Mouse (Mus musculus) neural tube, embryonic 10.5 days (tissue): Measurements from ENCODE around the gene Cpt1b.

Experiments
- DNase-seq: peaks from one replicate; pipeline ENCODE4 v3.0.0-alpha.2; 2017; ENCODE audit warnings: low spot score; ENCODE audit errors: extremely low spot score

Cpt1b gene

DNA sequence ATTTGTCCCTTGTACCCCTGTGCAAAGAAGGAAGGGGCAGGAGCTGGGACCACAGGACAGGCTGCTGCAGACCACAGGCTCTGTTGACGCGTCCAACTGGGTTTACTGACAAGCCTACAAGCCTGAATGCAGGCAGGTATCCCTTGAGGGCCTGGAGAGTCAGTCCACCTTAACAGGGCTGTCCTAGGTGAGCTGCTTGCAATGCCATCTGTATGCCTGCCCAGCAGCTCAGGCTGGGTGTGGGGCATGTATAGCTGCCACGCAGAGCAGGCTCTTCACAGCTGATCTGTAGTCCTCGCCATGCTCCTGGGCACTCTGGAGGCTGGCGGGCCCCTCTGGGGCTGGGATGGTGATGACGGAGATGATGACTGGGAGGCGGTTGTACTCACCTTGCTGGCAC is 41.0 kb downstream of the Cpt1b start, which contains the start of gene Klhdc7b:
Klhdc7b (plus strand) TSS at position 301 of the 400 bp plus-strand sequence.
- no peak for DNase-seq

DNA sequence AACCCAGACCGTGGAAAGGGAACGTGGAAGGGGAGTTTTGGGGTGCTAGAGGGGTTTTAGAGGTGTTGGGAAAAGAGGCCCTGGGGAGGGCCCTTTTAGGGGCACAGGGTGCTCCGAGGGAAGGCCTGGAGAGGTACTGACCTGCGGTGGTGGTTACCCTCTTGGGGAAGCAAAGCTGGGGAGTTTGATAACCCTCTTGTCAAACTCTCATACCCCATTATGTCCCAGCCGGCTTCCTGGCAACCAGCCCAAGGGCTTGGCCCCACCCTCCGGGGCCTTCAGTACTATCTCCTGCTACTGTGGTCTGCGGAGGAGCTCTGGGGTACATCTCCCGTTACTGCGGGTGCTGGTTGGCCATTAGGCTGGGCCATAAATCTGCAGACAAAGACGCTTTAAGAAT is 46.2 kb downstream of the Cpt1b start:
- DNase-seq, result peak; percentile 57

GRCm38 (mm10) chr15:89378831-89379401 is 46.7 kb downstream of the Cpt1b start, which contains the start of gene Odf3b:
Odf3b (minus strand) TSS chr15:89379282.
- peak; percentile 58 for DNase-seq

DNA sequence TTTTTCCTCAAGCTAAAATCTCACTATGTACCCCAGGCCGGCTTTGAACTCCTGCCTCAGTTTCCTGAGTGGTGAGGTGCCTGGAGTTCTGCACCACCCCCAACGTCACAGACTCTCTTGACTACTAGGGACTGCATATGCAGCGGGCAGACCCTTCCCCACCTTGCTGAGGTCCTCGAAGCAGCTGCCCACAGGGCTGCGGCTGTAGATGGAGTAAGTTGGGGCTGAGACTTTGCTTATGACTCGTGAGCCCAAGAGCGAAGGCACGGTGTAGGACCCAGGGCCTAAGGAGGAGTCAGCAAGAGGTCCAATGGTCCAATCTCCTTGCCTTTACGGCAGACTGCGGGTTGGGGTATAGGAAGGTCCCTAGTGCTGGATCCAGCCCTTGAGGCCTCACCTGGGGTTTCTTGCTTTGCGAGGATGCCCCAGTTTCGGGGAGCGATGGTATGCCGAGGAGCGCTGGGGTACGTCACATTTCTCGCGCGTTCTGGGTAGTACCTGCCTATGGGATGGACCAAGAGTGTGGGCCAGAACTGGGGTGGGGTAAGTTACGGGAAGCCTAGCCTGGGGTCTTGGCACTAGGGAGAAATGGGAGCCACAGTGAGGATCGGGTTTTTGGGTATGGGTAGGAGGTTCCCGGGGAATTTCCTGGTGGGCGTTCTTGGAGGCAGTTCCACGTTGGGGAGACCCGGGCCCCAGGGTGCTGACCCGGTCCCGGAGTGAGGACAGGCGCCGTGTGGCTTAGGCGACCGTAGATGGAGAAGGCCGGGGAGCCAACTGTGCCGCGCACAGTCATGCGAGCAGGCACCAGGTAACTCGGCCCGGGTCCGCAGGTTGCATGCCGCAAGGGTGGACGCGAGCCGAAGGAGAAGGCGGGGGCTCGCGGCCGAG is 47.5 kb downstream of the Cpt1b start:
- peak; percentile 48 for DNase-seq

GRCm38 (mm10) chr15:89377362-89377761 is 48.3 kb downstream of the Cpt1b start:
- DNase-seq, result peak; percentile 28

- peak; percentile 25 for DNase-seq
Measured at GRCm38 (mm10) chr15:89376957-89377356, 48.7 kb downstream of the Cpt1b start, which contains the start of gene Tymp. Tymp (minus strand) TSS chr15:89377039.

- no peak for DNase-seq
Measured at GRCm38 (mm10) chr15:89376040-89376439, 49.6 kb downstream of the Cpt1b start.

DNA sequence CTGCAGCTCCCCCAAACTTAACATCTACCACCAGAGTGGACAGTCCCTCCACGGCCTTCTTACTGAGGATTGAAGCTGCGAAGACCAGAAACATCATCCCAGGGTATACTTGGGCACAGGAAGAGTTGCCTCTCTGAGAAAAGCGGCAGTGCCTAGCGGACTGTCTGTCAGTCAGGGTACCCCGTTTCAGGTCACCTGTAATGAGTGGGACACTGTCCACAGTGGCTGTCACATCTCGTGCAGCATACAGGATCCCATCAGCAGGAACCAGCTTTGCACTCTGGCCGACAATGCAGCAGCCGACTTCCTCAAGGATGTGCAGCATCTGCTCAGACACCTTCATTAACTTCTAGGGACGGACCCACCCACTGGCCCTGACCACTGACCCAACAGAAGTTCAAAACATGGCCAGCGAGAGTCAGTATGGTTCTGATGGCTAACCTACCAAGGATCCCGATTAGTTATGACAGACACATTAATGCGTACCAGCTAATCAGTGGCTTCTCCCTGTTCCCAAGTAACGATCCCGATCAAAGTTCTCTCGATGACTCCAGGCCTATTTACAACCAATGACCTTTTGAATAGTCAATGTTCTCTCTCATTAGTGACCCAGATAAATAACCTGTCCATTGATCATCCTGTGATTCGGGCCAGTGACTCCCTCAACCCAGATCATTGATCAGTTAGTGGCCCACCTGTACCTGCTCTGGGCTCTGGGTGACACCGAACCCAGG is 50.7 kb downstream of the Cpt1b start:
- DNase-seq, result no peak

DNA sequence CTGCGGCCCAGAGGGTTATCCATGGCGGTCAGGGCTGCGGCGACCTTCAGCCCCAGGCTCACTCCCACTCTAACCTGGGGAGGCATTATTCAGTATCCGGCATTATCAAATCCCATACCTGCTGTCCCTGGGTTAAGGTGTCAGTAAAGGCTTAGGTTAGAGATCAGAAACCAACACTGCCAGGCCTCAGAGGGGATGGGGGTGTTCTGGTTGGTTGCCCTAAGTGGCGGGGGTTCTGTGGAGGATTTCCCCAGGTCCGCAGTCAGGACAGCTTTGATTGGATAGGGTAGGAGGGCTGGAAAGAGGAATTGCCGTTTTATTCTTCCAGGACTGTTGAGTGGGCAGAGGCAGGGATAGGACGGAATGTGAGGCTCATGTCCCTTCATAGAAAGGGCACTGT is 51.3 kb downstream of the Cpt1b start:
- DNase-seq, result no peak

DNA sequence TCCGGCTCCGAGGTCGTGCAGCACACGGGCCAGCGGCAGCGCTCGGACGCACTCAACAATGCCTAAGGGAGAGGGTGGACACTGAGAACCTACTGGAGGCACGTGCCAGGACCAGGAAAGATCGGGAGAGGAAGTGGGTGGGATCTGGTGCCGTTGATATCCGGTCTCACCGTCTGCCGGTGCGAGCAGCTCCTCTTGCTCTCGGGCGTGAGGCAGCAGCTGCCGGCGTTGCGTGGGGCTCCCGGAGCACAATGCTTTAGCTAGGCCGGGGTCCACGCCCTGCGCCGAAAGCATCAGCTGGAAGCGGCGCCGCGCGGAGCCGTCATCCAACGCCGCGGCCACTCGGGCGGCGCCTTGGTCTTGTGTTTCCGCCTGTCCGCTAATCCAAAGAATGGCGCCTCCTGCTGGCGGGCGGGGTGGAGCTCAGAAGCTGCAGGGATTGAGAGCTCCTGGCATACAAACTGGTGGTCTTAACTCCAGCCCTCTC is 51.9 kb downstream of the Cpt1b start, which contains the start of gene Sco2:
Sco2 (minus strand) TSS at position 85 of the 487 bp plus-strand sequence.
- DNase-seq, result peak; percentile 99

DNA sequence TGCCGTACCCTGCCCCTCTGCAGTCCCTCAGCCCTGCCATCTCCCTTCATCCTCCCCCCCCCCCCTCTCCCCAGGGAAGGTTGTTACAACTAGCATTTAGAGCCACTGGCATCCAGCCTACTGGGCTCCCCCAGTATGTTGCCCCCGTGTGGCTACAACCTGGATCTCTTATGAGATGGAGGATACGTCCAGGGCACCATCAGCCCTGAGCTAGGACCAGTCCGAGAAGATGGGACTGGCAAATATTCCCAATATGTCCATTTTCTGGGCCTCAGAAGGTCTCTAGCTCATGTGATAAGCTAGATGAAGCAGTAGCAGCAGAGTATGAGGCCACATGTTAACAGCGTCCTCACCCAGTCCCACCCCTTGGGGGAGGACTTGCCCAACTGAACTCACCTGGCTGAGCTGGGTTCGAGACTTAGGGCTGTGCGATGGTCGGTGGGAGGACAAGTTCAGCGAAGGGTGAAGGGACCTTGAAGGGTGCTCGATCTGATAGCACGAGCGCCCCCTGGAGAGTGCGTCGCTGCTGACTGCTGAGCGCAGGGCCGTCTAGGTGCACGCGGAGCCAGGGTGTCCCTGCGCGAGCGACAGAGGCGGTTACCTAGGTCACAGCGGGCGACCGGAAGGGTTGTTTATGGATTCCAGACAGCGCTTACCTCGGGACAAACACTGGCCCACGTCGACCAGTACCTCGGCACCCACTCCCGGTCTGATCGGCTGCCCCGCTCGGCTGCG is 52.5 kb downstream of the Cpt1b start:
- peak; percentile 78 for DNase-seq

DNA sequence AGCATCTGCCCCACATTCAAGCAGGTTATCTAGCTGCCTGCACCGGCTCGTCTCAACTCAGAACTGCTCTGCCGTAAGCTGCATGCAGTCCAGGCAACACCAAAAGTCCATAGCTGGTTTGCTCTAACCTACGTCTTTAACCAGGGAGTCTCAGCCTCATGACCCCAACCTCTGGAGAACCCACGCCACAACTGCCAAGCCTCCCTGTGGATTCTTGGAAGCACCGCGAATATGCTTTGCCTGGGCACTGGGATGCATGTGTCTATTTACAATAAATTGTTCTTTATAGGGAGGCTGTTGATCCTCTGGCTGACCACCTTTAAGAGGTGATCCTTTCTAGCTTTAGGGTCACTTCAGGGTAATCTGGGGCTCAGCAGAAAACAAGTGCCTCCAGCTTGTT is 53.1 kb downstream of the Cpt1b start:
- no peak for DNase-seq

DNA sequence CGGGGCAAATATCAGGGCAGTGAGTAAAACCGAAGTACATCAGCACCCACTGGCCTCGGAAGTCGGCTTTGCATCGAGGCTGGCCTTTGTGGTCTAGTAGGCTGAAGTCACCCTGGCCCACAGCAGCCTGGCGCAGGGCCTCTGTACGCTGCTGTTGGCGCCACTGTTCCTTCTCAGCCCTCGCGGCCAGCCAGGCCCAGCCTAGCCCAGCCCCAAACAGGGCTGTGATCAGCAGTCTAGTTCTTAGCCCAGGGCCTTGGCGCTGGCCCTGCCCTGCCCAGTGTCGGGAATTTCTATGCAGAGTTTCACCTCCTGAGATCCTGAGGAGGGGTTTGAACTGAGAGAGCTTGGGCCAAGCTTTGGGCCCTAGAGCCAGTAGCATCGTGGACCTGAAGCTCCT is 53.6 kb downstream of the Cpt1b start:
- no peak for DNase-seq
